Mouse (Mus musculus) gastrocnemius, adult 8-10 months (tissue): ENCODE data around the gene Pex10. TPM values are rescaled to one million over a fixed set of nuclear protein-coding genes. Genes with fewer than 3 reads are reported as not detected.

Experiments
- DNase-seq, 2 experiments: peaks; one replicate each; pipeline ENCODE4 v3.0.0; 2022; ENCODE audit warnings: low spot score in 2 of 2
- total RNA-seq, 4 experiments: library from RNA; stranded (reverse); gene quantifications; 2 replicates each; pipeline ENCODE4 v1.2.4; 2022

Gene Pex10
- total RNA-seq, 4 experiments from 2014 or later = 10.4 to 12.4 (median 11.4) TPM

- no peak for DNase-seq
Measured at GRCm38 (mm10) chr4:155092718-155093430, 26.1 kb downstream of the Pex10 start.

GRCm38 (mm10) chr4:155093431-155094149, 26.8 kb downstream of the Pex10 start:
- no peak for DNase-seq

GRCm38 (mm10) chr4:155094565-155094964, 27.7 kb downstream of the Pex10 start:
- DNase-seq = no peak

GRCm38 (mm10) chr4:155095238-155095900, 28.6 kb downstream of the Pex10 start:
- peak; percentile 74 to 83 for DNase-seq

- no peak for DNase-seq
Measured at GRCm38 (mm10) chr4:155095967-155096366, 29.2 kb downstream of the Pex10 start.

- no peak for DNase-seq
Measured at GRCm38 (mm10) chr4:155097452-155097851, 30.6 kb downstream of the Pex10 start.

GRCm38 (mm10) chr4:155098572-155098971, 31.8 kb downstream of the Pex10 start:
- no peak for DNase-seq

GRCm38 (mm10) chr4:155107886-155108285, 41.1 kb downstream of the Pex10 start:
- DNase-seq = no peak

- DNase-seq = no peak
Measured at GRCm38 (mm10) chr4:155109471-155109870, 42.7 kb downstream of the Pex10 start.

- no peak for DNase-seq
Measured at GRCm38 (mm10) chr4:155113766-155114410, 47.1 kb downstream of the Pex10 start.

GRCm38 (mm10) chr4:155116607-155117006, 49.8 kb downstream of the Pex10 start:
- DNase-seq = no peak

GRCm38 (mm10) chr4:155117396-155117978, 50.7 kb downstream of the Pex10 start:
- DNase-seq = no peak

GRCm38 (mm10) chr4:155118278-155118677, 51.5 kb downstream of the Pex10 start:
- DNase-seq = no peak

- DNase-seq = no peak
Measured at GRCm38 (mm10) chr4:155120038-155120437, 53.2 kb downstream of the Pex10 start.

GRCm38 (mm10) chr4:155120583-155120982, 53.8 kb downstream of the Pex10 start:
- no peak for DNase-seq

- DNase-seq = no peak
Measured at GRCm38 (mm10) chr4:155121222-155121621, 54.4 kb downstream of the Pex10 start.

Other genes starting within 250 kb of the Pex10 start
- not detected for gene Ttc34, start 229.6 kb upstream of the Pex10 start, total RNA-seq
- not detected for gene Mmel1, start 197.4 kb upstream of the Pex10 start, total RNA-seq
- 10 to 100 TPM; 84.8 to 99.7 (median 97.8) TPM for gene Fam213b, start 167.9 kb upstream of the Pex10 start, total RNA-seq
- gene Tnfrsf14, start 138.5 kb upstream of the Pex10 start, total RNA-seq = 1 to 10 TPM; 1.2 to 3.5 (median 1.9) TPM
- not detected for gene Hes5, start 106.1 kb upstream of the Pex10 start, total RNA-seq
- 10 to 100 TPM; 28.2 to 31.7 (median 31.5) TPM for gene Pank4, start 102.9 kb upstream of the Pex10 start, total RNA-seq
- gene Plch2, start 10.2 kb upstream of the Pex10 start, total RNA-seq = under 1 TPM in 3 of 4 experiments, not detected in 1; 0.13 to 0.73 (median 0.15) TPM
- gene Rer1, start 19.4 kb downstream of the Pex10 start, total RNA-seq = 10 to 100 TPM; 52.2 to 64.6 (median 59.8) TPM
- gene Morn1, start 19.6 kb downstream of the Pex10 start, total RNA-seq = 1 to 10 TPM; 1.2 to 2.1 (median 1.4) TPM
- 10 to 100 TPM; 25.8 to 29.6 (median 28.3) TPM for gene Ski, start 155.6 kb downstream of the Pex10 start, total RNA-seq
- gene Faap20, start 182.8 kb downstream of the Pex10 start, total RNA-seq = 1 to 10 TPM; 3.6 to 6.8 (median 5.0) TPM